Mouse (Mus musculus) left cerebral cortex, adult 11 months (tissue): Measurements from ENCODE around the gene Olfr643.

Experiments used
- DNase-seq: peaks from one replicate; pipeline ENCODE4 v3.0.0; 2022; ENCODE audit warnings: low spot score

Gene Olfr643

GRCm38 (mm10) chr7:104137305-104137704 is at the start of gene Olfr643:
Gene Olfr643, minus strand, starts transcription at chr7:104137405.
- no peak for DNase-seq

GRCm38 (mm10) chr7:104183292-104183691 is 46.1 kb upstream of the Olfr643 start, which contains the start of gene Olfr648:
Gene Olfr648, minus strand, starts transcription at chr7:104183392.
- DNase-seq: no peak

GRCm38 (mm10) chr7:104179074-104179473 is 41.9 kb upstream of the Olfr643 start:
- no peak for DNase-seq

GRCm38 (mm10) chr7:104178422-104179054 is 41.3 kb upstream of the Olfr643 start:
- no peak for DNase-seq

- DNase-seq: no peak
Observed at GRCm38 (mm10) chr7:104175085-104175484, 37.9 kb upstream of the Olfr643 start.

- no peak for DNase-seq
Observed at GRCm38 (mm10) chr7:104169634-104170204, 32.5 kb upstream of the Olfr643 start.

GRCm38 (mm10) chr7:104167105-104167504 is 29.9 kb upstream of the Olfr643 start:
- DNase-seq: no peak

GRCm38 (mm10) chr7:104150456-104150855 is 13.3 kb upstream of the Olfr643 start, which contains the start of gene Ubqlnl:
Gene Ubqlnl, minus strand, starts transcription at chr7:104150556.
- DNase-seq: no peak

- no peak for DNase-seq
Observed at GRCm38 (mm10) chr7:104143179-104143578, 6.0 kb upstream of the Olfr643 start, which contains the start of gene Ubqln3. Gene Ubqln3, minus strand, starts transcription at chr7:104143279.

- no peak for DNase-seq
Observed at GRCm38 (mm10) chr7:104129726-104130125, 7.5 kb downstream of the Olfr643 start, which contains the start of gene Ubqln5. Gene Ubqln5, minus strand, starts transcription at chr7:104129826.

- DNase-seq: no peak
Observed at GRCm38 (mm10) chr7:104104757-104104972, 32.5 kb downstream of the Olfr643 start, which contains the start of gene Olfr646. Gene Olfr646, plus strand, starts transcription at chr7:104104873.

GRCm38 (mm10) chr7:104103913-104104756 is 33.1 kb downstream of the Olfr643 start:
- DNase-seq: no peak

GRCm38 (mm10) chr7:104085365-104085764 is 51.8 kb downstream of the Olfr643 start, which contains the start of gene Olfr645:
Gene Olfr645, minus strand, starts transcription at chr7:104085465.
- DNase-seq: no peak

- DNase-seq: no peak
Observed at GRCm38 (mm10) chr7:104071769-104072168, 65.4 kb downstream of the Olfr643 start, which contains the start of gene Olfr644. Gene Olfr644, minus strand, starts transcription at chr7:104071869.

- no peak for DNase-seq
Observed at GRCm38 (mm10) chr7:104061345-104061744, 75.9 kb downstream of the Olfr643 start, which contains the start of gene 4930516K23Rik. Gene 4930516K23Rik, minus strand, starts transcription at chr7:104061445.

- DNase-seq: no peak
Observed at GRCm38 (mm10) chr7:104059215-104059614, 78.0 kb downstream of the Olfr643 start.

- DNase-seq: no peak
Observed at GRCm38 (mm10) chr7:104052566-104052965, 84.6 kb downstream of the Olfr643 start, which contains the start of gene Olfr642. Gene Olfr642, minus strand, starts transcription at chr7:104052666.

- DNase-seq: no peak
Observed at GRCm38 (mm10) chr7:104050745-104051144, 86.5 kb downstream of the Olfr643 start.

- DNase-seq: no peak
Observed at GRCm38 (mm10) chr7:104035145-104035544, 102.1 kb downstream of the Olfr643 start, which contains the start of gene Olfr641. Gene Olfr641, plus strand, starts transcription at chr7:104035445.

GRCm38 (mm10) chr7:104026978-104027377 is 110.2 kb downstream of the Olfr643 start:
- DNase-seq: no peak

- no peak for DNase-seq
Observed at GRCm38 (mm10) chr7:104025473-104025872, 111.7 kb downstream of the Olfr643 start, which contains the start of gene Olfr640. Gene Olfr640, minus strand, starts transcription at chr7:104025573.

- DNase-seq: no peak
Observed at GRCm38 (mm10) chr7:104021651-104022050, 115.6 kb downstream of the Olfr643 start.
